Mouse (Mus musculus) left cerebral cortex, postnatal 25 days (tissue): ENCODE data around the gene Agrn. TPM values are rescaled to one million over a fixed set of nuclear protein-coding genes. Genes with fewer than 3 reads are reported as not detected.
"Not testable (repeated sequence)": the region's sequence is repeated elsewhere in the genome, so short reads cannot be mapped to it uniquely, and the experiment has no call there.

Source experiments
- DNase-seq, 2 experiments: peaks; one replicate each; pipeline ENCODE4 v3.0.0; 2022; ENCODE audit warnings: low spot score in 2 of 2, mixed read lengths in 1 of 2
- intact Hi-C: fragments of 180-260 bp; cut with DNase I; formaldehyde crosslinking; loops from one replicate; pipeline ENCODE4 v1.15.1; 2025
- total RNA-seq, 2 experiments: library from RNA; stranded (reverse); gene quantifications; 2 replicates each; pipeline ENCODE4 v1.2.3; 2021

Gene Agrn
- total RNA-seq, 2 experiments from 2014 or later = 143 to 149 TPM

DNA sequence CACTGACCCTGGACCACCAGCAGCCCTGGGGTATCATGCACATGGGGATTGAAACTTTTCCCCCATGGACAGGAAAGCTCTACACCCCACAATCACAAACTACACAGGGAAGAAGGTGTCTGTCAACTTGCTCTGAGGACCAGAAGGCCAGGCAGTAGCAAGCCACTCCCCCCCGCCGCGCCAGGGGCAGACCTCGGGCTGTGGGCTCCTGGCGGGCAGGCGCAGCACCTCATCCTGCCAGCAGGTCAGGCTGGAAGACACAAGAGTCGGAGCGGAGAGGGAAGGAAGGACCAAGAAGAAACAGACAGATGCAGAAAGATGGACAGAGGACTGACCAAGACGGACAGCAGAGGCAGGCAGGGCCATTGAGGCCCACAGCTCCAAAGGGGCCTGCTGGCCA lies 19.7 kb downstream of the Agrn start:
- DNase-seq = no peak
- intact Hi-C loops = no loop called here

DNA sequence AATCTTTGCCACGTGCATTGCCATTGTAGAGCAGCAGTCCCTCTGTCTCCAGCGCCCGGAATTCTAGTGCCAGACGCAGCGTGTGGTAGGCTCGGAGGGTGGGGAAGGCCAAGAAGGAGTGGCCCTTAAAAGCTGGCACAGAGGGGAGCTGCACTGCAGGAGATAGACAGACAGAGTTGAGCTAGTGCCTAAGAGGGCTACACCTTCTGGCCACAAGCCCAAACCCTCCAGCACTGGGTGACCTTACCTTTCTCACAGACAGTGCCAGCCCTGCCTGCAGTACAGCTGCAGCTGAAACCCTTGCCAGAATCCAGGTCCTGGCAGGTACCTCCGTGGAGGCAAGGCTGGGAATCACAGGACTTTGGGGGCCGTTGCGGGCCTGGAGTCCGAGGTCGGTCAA lies 25.5 kb downstream of the Agrn start:
- no peak for DNase-seq
- intact Hi-C loops = no loop called here

DNA sequence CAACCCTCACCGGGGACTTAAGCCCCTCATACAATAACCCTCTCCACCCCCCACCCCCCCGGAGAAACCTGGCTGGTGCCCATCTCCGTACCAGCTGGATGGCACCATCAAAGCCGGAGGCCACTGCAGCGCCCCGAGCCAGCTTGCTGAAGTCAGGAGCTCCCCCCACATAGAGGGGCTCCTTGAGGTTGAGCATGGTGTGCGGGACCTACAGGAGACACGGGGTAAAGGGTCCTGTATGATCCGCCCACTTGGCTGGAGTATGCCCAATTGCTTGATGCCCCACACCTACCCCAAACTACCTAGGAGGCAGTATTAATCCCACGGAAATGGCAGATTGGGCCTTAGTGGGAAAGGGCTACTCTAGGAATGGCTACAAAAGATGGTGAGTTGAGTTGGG lies 28.2 kb downstream of the Agrn start:
- no peak for DNase-seq
- intact Hi-C loops = no loop called here

DNA sequence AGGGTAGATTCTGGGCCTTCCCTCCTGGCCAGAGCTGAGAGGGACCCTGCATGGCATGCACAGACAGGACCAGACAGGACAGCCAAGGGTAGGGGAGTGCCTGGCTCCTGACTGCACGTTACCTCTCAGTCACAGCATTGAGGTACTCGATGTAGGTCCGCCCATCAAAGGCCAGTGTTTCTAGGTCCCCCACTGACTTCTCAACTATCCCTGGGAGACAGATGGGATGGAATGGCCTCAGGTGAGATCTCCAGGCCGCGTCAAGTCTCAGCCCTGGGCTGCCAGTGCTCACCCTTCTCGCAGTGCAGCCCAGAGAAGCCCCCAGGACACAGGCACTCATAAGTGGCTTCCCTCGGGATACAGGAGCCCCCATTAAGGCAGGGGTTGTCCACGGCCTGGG lies 28.7 kb downstream of the Agrn start:
- DNase-seq = no peak
- intact Hi-C loops = no loop called here

DNA sequence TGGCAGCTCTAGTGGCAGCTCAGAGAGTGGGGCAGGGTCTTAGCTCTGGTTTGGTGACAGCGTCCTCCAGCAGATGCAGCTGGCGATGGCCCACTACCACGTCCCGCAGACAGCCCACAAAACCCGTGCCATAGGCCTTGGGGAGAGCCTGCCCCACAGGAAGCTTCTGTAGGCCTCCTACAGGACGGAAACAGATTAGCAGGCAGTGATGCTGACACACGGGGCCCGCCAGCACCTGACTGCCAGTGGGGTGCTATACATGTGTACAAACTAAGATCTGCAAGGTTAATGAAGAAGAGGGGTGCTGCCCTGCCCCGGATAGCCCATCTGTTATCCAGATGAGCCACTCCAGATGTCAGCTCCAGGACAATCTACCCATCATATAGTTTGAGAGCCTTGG lies 30.8 kb downstream of the Agrn start:
- intact Hi-C loops = no loop called here
- DNase-seq = no peak

DNA sequence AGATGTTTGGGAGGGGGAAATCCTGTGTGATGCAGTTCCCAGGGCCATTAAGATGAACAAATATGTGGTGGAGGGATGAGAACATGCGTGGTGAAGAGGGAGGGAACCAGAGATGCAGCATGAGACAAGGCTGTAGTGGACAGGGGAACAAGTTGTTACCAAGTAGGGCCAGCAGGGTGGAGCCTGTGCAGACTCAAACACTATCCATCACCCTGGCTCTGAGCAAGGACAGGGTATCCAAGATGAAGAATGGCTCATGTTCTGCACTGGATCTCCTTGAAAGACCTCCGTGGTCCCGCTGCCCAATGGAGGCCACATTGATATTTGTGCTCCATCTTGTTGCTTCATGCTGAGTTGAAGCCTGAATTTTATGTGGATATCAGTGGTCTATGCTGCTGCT lies 42.5 kb downstream of the Agrn start:
- intact Hi-C loops = no loop called here

DNA sequence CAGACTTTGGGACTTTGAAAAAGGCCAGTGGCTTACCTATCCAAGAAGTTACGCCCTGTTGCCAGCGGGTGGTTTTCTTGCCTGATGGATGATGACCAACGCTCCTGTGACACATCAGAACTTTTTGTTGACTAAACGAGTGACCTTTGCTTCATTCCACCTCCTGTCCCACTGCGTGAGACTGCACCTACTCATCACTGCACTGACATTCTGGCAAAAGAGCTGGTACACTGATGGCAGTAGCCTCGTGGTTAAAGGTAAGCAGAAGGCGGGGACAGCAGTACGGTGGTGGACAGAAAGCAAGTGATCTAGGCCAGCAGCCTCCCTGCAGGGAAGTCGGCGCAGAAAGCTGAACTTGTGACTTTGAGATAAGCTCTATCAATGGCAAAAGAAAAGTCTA lies 46.4 kb downstream of the Agrn start:
- DNase-seq, intact Hi-C loops: not testable (repeated sequence)

More for the DNA sequence above, 42.5 kb downstream of the Agrn start:
- no peak for DNase-seq

DNA sequence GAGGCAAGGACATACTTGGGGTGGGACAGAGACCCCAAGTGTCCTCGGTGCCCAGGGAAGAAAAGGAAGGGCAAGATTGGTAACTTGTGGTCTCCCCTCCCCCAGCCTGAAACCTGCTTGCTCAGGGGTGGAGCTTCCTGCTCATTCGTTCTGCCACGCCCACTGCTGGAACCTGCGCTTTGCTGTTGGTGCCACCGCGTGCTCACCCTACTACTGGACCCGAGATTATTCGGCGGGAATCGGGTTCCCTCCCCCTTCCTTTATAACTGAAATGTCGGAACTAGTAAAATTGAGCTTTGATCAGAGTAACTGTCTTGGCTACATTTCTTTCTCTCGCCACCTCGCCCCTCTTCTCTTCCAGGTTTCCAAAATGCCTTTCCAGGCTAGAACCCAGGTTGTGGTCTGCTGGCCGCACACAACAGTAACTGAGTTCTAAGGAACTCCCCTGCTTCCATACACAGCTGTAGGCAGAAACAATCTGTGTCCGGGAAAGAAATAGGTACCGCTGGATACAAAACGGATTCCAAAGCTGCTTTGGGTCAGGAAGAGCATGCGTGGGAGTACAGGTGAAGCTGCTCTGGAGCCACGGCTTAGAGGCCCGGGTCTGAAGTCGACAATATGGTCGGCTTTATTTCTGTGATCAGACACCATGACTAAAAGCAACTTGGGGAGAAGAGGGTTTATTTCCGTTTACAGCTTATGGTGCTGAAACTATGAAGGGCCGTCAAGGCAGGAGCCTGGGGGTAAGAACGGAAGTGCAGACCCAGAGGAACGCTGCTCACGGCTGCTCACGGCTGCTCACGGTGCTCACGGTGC lies 60.8 kb downstream of the Agrn start:
- intact Hi-C loops = no loop called here
- DNase-seq = no peak

DNA sequence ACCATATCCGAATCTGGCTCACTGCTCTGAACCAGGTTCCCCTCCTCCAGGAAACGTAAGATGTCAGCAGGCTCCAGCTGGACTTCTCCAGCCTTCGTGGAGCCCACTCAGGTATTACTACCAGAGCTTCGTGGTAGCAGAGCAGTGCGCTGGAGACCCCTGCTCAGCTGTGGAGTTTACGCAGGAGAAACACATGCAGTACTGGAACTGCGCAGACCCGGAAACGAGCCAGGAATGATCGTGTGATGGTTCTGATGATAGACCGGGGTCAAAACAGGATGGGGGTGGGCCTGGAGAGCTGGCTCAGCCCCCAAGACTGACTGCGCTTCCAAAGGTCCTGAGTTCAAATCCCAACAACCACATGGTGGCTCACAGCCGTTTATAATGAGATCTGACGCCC lies 61.5 kb downstream of the Agrn start:
- no peak for DNase-seq

DNA sequence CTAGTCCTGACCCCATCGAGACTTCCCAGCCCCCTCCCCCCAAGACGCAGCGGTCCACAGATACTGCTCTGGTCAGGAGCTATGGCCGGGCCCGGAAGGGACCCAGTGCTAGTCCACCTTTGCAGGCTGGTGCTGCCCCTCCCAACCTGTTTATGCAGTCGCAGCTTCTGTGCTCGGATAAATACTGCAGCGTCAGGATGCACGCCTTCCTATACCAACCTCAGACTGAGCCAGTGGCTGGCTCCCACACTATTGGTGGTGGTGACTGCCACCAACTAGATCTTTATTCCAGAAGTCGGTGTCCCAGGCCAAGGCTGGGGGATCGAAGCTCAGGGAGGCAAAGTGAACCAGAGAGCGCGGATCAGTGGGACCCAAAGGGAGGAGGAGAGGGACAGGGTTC lies 62.2 kb downstream of the Agrn start:
- no peak for DNase-seq
- intact Hi-C loops = no loop called here

More for the DNA sequence above, 61.5 kb downstream of the Agrn start:
- intact Hi-C loops = no loop called here

DNA sequence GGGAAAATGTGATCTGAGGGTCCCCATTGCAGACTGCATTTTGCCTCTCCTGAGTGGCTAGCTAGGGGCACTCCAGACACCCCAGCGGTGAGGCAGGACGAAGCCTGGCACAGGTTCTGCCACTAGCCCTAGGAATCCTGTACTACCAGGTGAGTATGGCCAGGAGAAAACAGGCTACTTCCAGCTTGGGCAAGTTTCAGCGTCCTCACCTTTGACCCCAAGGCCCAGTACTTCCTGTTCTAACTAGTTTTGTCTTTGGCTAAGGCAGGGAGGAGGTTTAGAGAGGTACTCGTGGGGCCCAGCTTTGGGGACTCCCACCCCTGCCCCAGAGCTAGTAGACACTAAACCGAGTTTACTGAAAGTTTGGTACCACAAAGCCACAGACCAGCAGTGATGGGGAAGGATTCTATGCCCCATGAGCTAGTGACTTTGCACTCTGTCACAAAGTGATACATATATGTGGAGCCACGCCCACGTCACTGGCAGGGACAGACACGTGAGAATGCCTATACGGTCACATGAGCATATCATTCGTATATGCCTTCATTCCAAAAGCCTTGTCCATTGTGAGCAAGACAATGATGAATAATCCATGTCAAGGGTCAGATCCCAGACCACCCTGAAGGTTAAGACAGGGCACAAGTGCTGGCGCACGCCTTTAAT lies 63.2 kb downstream of the Agrn start:
- DNase-seq = no peak
- intact Hi-C loops = no loop called here

DNA sequence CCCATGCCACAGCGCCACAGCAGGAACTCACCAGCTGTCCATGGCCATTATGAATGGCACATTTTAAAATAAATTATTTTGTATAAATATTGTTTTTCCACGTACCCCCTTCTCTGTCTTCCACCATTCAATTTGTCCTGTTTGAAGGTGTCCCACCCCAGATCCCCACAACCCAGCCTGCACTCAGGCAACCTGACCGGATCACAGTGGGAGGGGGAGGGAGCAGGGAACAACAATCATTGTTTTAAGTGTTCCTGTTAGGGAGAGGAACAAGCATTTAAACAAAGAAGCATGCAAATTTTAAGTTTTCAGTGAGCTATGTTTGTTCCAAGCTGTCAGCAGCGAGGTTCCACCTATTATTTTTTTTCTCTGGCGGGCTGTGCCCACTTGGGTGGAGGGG lies 64.0 kb downstream of the Agrn start:
- DNase-seq = no peak
- intact Hi-C loops = no loop called here

DNA sequence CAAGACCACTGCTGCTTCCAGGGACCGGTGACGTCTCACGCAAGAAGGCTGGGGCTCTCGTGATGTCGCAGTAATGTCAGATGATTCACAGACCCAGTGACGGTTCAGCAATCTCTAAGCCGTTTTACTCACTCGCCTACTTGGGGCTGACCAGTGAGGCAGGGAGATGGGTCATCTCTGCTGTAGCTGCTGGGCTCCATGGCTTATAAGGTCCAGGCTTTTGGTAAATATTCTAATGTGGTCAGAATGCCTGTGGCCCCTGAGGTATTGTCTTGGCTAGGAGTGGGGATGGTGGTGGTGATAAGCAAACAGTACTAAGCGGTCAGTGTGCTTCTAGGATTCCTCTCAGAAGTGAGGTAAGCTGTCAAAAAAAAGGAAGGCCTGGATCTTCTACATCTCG lies 66.3 kb downstream of the Agrn start:
- no peak for DNase-seq
- intact Hi-C loops = no loop called here

DNA sequence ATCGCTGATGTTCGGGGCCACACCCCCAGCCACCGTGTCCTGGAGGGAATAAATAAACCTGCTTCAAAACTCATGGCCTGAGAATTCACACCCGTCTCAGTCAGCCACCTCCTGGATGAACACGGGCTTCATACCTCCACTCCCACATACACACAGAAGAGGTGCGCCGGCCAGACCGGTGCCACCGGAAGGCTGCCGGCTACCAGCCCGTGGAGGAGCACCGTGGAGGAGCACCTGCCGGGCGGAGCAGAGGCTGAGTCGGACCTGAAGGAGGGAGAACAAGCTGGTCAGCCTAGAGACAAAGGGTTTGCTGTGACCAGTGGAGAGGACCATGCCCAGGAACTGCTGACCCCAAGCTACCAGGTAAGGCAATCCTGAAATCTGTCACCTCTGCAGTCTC lies 66.9 kb downstream of the Agrn start, which contains the start of gene Rnf223:
Gene Rnf223, plus strand, starts transcription at position 78 of the 400 bp plus-strand sequence.
- intact Hi-C loops = no loop called here
- DNase-seq = no peak

DNA sequence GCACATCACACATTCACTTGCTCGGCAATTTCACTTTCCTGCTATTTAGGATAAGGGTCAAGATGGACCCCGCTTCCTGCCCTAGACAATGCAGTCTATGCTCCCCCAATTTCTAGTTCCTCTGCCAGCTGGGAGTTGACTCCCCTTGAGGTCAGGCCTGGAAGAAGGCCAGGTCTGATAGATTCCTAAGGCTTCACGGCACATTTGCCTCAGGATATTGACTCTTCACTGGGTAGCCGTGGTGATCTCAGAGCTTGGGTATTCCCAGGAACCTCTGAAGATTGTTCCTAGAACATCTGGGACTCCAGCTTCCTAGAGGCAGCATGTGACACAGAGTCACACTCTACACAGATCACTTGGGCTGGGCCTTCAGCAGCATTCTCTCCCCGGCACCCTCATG lies 68.5 kb downstream of the Agrn start:
- intact Hi-C loops = no loop called here
- no peak for DNase-seq

DNA sequence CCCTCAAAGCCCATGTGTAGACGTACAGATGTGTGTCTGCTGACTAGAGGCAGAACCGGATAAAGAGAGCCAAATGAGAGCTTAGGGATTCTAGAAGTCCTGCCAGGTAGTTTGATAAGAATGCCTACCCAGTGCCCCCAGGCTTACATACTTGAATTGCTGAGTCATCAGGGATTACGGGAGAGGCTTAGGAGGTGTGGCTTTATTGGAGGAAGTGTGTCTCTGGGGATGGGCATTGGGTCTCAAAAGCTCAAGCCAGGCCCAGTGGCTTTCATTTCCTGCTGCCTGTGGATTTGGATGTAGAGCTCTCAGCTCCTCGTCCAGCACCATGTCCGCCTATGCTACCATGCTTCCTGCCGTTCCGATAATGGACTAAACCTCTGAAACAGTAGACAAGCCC lies 70.4 kb downstream of the Agrn start:
- intact Hi-C loops = no loop called here

DNA sequence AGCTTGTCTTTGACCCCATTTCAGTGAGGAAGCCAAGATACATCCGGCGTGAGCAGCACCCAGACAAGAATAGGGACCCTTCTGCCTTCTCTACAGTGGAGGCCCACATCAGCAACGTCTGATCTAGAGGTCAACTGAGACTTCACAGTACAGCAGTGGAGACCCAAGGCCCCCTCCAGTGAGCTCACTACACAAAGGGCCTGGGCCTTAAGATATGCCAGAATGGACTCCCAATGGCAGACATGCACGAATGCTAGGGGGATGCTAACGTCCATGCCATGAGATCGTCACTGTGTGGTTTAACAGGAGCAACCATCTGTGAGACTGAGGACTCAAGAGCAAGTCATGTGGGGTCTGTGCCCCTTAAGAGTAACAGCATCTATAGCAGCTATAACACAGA lies 71.9 kb downstream of the Agrn start:
- no peak for DNase-seq
- intact Hi-C loops = no loop called here

More for the DNA sequence above, 70.4 kb downstream of the Agrn start:
- DNase-seq = no peak

DNA sequence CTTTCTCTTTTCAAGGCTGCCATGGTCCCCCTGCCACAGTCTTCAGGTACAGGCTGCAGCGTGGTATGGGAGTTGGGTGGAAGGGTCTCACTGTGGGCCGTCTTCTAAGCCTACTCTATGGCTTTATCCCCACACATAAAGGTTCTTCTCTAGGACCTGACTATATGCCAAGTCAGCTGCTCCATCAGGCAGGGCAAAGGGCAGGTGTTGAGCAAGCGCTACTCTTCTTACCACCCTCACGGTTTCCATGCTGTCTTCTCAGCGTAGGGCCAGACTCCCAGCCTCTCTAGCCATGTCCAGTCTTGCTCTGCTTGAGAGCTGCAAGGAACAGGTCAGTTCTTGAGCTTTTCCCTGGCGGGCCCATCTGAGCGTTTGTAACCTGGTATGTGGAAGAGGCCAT lies 73.2 kb downstream of the Agrn start:
- intact Hi-C loops = no loop called here
- no peak for DNase-seq
